Mouse (Mus musculus): ENCODE results near the gene Cckbr.

GRCm38 (mm10) chr7:105441426-105441825 is 15.9 kb downstream of the Cckbr start:
- TF ChIP-seq GATA1 (IDR thresholded peaks at IDR 0.05; ENCODE audit: borderline replicate concordance, low read length) (no peak), FLI1 (IDR thresholded peaks at IDR 0.05; ENCODE audit: low read length) (no peak)
